Mouse (Mus musculus): ENCODE data around the gene Hist1h2bg.
A peak's percentile ranks its signal among the peaks of the same experiment; 100 is the strongest.

Gene Hist1h2bg

DNA sequence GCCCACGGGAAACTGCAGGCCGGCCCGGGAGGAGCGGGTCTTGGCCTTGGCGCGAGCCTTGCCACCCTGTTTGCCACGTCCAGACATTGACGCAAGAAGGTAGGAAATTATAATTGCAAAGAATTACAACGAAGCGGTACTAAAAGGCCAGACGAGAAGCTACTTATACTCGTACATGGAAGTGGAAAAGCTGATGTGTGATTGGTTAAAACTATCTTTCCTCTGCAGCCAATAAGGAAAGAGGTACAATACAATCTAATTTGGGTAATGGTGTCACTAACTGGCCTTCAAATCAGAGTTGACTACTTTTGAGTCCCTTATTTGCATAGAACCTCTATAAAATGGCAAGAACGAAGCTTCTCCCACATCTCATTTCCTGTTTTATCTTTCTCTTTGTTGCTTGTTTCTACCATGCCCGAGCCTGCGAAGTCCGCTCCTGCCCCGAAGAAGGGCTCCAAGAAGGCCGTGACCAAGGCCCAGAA is at the start of gene Hist1h2bg, which contains the start of gene Hist1h2ae:
TSS of gene Hist1h2bg (plus strand) at position 375 of the 482 bp plus-strand sequence.
TSS of gene Hist1h2ae (minus strand) at position 199 of the 482 bp plus-strand sequence.
- peak; percentile 74 for DNase-seq

DNA sequence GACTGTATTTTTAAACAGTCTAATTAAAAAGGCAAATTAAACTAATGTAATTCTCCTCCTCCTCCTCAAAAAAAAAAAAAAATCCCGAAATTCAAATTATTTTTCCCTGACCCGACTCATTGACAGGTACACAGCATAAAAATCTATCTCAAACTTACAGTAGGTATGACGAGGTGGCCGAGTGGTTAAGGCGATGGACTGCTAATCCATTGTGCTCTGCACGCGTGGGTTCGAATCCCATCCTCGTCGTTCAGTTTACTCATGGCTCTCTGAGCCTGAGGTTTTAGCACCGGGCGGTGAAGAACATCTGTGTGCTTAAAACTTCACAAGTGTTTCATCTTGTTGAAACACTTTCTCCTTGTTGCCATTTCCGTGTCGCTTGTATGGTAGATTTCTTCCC is 49.5 kb upstream of the Hist1h2bg start:
- peak; percentile 79 for DNase-seq

DNA sequence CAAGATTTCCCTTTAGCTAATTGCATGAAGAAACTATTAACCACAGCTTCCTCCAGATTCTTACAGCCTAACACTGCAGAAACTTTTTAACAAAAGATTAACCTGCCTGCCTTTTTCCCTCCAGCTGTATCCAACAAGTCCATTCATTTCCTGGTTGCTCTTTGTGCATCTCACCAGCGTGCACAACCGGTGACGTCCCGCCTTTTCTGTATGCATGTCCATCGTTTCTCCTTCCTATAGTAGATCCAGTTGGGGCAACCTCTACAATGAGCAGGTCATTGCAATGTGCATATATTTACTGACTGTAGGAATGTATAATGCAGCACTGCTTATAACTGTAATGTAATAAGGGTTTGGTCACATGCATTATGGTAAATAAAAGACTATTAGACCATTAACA is 47.2 kb upstream of the Hist1h2bg start:
- no peak for DNase-seq

DNA sequence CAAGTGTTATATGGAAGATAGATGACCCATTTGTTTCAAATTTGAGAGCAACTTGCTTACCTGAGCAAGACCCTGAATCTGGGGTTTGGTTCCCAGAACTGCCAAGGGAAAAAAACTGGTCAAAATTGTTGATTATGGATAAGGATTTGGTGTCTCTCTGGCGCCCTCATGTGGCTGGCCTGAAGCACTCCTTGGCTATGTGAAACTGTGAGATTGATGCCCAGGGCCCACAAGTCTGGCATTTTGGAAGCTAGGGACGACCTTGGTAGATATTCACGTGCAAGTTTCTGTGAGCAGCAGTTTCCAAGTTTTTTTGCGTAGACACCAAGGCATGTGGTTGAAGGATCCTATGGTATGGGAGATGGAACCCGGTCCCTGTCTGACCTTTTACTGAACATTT is 46.5 kb upstream of the Hist1h2bg start:
- peak; percentile 68 for DNase-seq

DNA sequence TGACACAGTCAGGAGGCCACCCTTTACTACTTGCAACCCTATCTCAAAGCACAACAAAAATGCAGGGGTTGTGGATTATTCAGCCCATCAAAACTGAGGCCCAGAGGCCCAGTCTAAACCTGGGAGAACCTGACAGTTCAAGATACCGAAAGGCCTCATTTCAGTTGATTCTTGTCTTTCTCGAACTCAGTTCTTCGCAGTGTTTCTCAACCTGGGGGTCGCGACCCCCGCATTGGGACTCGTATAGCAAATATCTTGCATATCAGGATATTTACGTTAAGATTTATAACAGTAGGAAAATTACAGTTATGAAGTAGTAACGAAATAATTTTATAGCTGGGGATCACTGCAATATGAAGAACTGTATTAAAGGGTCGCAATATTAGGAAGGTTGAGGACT is 45.3 kb upstream of the Hist1h2bg start:
- DNase-seq = no peak

DNA sequence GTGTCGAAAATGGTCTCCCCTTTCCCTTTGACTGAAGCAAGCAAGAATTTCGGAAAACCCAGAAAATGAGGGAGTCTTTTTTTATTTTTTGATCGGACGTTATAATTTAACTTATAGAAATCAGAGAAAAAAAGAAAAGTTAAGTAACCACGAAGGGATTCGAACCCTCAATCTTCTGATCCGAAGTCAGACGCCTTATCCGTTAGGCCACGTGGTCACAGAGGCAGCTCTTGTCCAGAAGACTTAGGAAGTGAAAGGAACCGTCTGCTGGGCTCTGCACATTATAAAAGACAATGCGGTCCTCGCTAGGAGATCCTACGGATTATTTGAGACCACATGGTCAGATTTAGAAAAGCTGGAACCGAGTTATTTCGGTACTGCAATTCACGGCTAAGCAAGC is 44.9 kb upstream of the Hist1h2bg start:
- peak; percentile 94 for DNase-seq

DNA sequence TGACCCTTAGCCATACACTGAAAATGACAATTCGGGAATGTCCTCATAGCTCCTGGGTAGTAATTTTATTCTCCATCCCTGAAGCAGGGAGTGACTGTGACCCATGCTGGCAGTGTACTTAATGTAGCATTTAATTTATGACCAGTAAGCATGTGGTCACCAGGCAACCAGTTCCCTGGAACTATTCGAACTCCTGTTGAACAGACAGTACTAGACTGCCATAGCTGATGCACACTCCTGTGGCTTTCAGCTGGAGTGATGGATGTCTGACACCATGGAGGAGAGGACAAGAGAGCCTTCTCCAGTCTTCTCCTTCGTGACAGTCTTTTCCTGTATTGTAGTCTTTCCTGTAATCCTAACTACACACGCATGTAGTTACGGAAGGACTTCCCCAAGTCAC is 42.2 kb upstream of the Hist1h2bg start:
- DNase-seq = peak; percentile 22

DNA sequence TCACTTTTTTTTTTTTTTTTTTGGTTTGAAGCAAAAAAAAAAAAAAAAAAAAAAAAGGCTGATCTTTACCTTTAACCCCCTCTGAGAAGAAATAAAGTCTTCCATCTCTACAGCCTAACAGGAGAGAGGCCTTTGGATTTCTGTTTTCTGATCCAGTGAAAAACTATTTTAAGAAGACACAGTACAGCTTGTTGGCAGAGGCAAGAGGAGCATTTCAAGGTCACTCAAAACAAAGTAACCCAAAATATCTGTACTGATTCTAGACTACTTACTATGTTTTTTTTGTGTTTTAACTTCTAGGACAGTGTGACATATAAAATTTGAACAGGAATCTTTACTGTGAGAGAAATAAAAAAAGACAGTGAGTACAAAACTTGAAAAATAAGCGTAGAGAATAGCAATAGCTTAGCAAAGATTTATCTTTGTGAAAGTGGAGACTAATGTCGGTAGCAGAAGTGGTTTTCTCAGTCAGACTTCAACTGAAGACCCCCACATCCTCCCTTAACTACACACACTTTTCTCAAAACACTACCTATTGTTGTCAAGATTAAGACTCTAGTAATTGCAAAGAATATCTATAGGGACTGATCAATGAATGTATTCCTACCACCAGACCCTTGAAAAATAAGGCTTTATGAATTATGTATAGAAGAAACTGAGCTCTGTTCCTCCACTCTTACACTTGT is 41.6 kb upstream of the Hist1h2bg start:
- DNase-seq = no peak

DNA sequence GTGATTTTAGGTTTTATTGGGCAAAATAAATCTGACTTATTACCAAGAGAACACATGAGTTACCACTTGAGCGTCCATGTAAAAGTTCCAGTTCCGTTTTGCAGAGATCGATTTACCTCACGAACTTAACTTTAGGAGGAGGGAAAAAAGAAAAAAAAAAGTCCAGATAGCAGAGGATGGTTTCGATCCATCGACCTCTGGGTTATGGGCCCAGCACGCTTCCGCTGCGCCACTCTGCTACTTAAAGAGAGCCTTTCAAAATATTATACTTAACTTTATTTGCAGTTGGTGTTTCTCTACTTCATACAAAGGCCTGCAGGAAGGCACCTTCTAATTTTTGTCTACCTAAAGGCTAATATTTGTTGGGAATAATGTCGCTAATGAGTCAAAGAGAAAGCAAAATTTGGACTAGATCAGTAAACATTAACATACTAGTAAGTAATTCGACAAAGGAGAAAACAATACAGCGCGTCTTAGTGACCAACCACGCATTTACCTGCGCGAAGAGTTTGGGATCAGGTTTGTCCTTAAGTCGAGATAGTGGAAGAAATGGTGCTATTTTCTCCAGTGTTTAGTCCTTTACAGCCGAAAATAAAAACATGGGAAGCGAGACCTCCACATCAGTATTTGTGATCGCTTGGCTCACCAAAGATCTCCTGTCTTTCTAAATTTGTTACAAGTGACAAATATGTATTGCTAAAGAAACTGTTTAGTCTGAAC is 40.9 kb upstream of the Hist1h2bg start:
- peak; percentile 74 for DNase-seq

DNA sequence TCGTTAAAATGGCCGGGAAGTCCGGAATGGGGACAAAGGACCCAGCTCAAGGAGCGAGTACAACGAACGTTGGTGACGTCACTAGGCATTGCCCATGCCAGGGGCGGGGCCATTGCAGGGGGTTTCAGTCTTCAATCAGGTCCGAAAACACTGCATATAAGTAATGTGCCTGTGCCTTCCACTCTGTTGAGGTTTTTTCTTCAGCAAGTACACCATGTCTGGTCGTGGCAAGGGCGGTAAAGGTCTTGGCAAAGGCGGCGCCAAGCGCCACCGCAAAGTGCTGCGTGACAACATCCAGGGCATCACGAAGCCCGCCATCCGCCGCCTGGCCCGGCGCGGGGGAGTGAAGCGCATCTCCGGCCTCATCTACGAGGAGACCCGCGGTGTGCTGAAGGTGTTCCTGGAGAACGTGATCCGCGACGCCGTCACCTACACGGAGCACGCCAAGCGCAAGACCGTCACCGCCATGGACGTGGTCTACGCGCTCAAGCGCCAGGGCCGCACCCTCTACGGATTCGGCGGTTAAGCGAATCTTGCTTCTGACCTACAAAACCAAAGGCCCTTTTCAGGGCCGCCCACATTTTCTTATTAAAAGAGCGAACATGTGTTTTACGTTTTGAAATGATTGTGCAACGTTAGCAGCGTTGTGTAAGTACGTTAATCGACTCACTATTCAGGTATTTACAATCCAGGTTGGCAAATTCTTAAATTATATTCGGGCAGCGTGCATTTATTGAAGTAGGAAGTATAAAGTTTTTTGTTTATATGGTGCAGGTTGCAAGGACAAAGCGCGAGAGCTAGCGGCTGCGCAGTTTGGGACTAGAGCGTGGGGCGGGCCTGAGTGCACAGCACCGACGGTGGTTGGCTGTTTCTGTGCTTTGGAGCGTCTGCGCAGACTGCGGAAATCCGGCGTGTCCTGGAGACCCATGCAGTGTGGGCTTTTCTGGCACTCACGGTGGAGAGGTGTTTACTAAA is 40.0 kb upstream of the Hist1h2bg start, which contains the start of gene Hist1h4h:
TSS of gene Hist1h4h (plus strand) at position 150 of the 975 bp plus-strand sequence.
- peak; percentile 98 for DNase-seq

DNA sequence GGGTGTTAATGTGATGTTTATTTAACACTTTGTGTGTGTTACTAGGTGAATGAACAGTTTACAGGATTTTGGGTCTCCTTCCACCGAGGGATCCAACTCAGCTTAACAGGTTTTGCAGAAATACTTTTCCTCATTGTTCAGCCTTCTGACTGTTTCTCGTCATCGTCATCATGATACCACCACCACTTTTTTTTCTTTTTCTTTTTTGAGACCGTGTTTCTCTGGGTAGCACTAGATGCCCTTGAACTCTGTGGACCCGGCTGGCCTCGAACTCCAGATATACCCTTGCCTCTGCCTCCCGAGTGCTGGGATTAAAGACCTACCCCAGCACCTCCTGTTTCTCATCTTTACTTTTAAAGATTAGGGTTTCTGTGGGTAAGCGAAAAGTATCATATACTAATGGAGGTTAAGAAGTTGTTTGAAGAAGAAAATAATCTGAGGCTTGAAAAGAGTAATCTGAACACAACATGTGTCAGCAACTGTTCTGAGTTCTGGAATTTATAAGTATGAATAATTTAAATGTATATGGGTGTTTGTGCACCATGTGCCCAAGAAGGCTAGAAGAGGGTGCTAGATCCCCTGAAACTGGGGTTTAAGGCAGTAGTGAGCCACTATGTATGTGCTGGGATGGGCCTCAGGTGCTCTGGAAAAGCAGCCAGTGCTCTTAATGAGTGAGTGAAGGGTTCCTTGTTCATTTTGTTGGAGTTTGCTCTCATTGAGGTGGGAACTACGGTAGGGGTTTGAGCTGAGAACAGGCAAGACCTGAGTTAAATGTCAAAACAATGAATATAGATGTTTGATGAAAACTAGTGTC is 38.7 kb upstream of the Hist1h2bg start:
- no peak for DNase-seq

DNA sequence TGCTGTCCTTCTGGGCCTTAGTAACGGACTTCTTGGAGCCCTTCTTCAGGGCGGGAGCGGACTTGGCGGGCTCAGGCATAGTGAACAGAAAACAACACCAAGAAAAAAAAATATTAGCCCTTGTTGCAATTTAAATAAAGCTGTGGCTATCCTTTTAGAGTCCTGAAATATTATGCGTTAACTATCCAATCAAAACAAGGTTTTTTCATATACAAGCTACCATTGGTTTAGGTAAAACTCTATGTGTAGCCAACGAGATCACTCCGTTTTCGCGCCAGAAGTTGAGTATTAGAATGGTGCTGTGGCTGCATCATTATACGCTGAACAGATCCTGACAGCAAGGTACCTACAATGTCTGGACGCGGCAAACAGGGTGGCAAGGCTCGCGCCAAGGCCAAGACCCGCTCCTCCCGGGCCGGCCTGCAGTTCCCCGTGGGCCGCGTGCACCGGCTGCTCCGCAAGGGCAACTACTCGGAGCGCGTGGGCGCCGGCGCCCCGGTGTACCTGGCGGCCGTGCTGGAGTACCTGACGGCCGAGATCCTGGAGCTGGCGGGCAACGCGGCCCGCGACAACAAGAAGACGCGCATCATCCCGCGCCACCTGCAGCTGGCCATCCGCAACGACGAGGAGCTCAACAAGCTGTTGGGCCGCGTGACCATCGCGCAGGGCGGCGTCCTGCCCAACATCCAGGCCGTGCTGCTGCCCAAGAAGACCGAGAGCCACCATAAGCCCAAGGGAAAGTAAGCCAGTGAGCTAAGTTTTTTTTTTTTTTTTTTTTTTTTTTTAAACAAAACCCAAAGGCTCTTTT is 37.4 kb upstream of the Hist1h2bg start, which contains the start of gene Hist1h2af:
TSS of gene Hist1h2af (plus strand) at position 347 of the 808 bp plus-strand sequence.
- DNase-seq = peak; percentile 66

DNA sequence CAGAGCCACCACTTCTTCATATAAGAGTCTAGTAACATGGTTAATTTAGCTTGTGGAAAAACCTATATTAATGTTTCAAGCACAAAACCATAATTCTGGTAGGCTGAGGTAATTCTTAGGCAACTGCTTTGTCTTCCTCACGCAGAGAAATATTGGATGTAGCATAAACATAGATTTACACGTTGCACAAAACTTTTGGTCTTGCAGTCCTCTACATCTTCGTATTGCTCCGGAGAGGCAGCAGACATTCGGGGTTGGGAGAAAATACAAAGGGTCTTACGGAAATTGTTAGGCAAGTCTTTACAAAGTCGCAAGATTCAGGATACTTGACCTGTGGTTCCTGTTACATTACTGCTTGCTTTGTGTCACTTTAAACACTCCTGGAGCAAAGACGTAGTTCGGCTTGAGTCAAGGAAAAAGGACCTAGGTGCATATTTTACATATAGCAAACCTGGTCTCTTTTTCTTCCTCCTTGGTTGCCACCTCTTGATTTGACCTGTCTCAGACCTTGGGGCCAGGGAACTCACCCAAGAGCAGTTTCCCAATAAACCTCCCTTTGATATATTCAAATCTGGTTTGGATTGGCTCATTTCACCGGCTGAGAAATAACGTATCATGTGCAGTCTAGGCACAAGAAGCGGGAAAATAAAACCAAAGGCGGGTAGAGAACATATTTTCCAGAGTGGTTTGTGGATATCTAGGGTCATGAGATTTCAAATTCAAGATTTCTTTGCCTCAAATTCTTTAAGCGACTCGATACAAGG is 36.6 kb upstream of the Hist1h2bg start:
- peak; percentile 36 for DNase-seq

DNA sequence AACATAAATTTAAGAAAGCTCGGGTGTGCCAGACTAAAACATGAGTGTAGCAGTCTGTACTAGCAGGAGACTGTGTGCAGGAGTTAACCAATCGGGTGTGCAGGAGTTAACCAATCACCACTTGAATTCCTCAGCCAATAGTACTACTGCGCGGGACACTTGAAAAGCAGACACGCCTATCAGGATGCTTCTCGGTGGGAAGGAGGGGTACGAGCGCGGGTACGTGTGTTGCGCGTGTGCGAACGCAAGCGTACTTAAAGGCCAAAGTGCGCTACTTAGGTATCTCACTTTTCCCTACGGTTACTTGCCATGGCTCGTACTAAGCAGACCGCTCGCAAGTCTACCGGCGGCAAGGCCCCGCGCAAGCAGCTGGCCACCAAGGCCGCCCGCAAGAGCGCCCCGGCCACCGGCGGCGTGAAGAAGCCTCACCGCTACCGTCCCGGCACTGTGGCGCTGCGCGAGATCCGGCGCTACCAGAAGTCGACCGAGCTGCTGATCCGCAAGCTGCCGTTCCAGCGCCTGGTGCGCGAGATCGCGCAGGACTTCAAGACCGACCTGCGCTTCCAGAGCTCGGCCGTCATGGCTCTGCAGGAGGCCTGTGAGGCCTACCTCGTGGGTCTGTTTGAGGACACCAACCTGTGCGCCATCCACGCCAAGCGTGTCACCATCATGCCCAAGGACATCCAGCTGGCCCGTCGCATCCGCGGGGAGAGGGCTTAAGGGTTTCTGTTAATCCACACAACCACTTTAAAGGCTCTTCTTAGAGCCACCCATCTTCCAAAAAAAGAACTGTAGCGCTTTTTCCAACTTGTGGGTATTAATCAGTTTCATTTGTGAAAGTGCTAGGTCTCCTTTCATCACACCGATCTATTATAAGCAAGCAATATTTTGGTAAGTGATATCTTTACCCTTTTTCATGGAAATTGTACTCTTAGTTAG is 35.8 kb upstream of the Hist1h2bg start, which contains the start of gene Hist1h3g:
TSS of gene Hist1h3g (plus strand) at position 286 of the 939 bp plus-strand sequence.
- DNase-seq = peak; percentile 82

DNA sequence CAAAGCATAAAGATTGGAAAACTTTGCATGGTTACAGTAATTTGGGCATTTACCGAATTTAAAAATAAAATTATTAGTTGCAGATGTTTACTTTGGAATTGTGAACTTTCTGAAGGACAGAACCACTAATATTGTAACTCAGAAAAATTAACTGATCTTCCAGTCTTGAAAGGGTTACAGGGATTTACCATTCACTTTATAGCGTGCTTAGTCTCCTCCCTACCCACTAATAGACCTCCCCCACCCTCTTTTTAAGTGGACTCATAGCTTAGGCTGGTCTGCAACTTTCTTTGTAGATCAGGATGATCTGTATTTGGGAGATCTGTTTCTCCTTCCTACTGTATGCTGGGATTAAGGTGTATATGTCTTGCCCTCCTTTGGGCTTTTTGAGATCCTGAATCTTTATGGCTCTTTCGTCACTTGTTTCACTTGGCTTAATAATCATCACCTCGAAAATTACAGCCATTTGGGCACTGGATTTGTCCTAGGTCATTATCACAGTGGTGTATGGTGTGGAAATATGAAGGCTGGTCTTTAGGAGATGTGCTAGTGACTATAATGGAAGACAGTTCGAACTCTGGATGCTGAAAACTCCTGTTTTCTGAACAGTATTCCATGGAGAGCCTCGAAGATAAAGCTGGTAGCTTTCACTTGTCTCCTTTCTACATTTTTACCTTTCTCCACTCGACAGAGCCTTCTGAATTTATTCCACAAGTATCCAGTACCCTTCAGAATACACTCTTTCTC is 34.9 kb upstream of the Hist1h2bg start:
- no peak for DNase-seq

DNA sequence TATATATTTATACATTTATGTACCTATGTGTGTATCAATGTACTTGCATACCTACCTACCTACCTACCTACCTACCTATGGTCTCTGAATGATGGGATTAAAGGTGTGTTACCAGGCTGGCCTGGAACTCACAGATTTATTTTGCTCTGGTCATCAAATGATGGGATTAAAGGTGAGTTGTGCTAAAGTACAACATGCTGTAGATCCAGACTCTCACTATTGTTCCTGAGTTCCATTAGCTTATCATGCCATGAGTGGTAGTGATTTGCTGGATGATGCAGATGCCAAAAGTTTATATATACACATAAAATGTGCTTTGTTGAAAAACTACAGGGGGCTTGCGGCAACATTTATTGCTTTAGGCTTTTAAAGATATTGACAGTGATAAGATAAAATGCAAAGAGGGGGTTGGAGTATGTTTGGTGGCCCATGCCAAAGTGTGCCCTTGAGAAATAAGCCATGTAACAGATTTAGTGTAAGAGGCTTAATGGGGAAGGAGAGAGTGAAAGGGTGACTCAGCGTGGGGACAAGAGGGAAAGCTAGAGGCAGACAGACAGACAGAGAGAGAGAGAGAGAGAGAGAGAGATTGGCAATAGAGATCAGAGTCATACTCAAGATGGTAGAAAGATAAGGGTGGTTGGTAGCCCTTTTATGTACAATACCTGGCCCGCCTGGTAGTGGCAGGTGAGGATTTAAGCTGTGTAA is 34.0 kb upstream of the Hist1h2bg start:
- no peak for DNase-seq

DNA sequence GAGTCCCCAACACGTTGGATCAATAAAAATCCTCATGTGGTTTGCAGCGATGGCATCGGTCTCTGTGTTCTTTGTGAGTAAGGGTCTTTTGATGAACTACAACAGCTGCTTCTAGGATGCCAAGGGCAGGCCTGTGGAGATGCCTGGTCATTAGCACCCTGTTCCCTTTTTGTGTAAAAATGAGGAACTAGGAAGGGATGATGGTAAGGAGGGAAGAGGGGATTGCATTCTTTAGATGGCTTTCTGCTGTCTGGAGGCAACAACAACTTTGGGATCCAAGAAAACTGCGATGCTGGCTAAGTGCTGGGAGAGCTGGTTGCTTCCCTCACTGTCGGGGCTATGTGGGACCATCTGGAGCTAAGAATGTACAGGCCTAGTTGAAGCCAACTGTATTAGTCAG is 32.9 kb upstream of the Hist1h2bg start:
- no peak for DNase-seq
